Mouse (Mus musculus) kidney, embryonic 14.5 days (tissue): ENCODE data around the gene Ntf5. TPM values are rescaled to one million over a fixed set of nuclear protein-coding genes. Genes with fewer than 3 reads are reported as not detected.

ENCODE experiments used
- ATAC-seq: fragments of 200-750 bp; cut with Nextera tagmentation; 2 replicates; pipeline ENCODE4 v1.8.0; 2017; ENCODE audit warnings: moderate number of reproducible peaks, mild to moderate bottlenecking, moderate TSS enrichment, moderate library complexity; ENCODE audit not compliant: low FRiP score, low TSS enrichment
- H3K27ac ChIP-seq: fragments of 300-500 bp; sonication (generic); 2 replicates; pipeline ENCODE4 v1.5.1; 2014; ENCODE audit warnings: low read depth, mild to moderate bottlenecking, low read length, moderate library complexity, mixed read lengths
- H3K27me3 ChIP-seq: fragments of 300-500 bp; sonication (generic); 2 replicates; pipeline ENCODE4 v1.6.1; 2014; ENCODE audit warnings: mild to moderate bottlenecking, low read length; ENCODE audit not compliant: control insufficient read depth, insufficient read depth
- H3K36me3 ChIP-seq: fragments of 300-500 bp; sonication (generic); 2 replicates; pipeline ENCODE4 v1.6.1; 2014; ENCODE audit warnings: low read length, mixed read lengths; ENCODE audit not compliant: control insufficient read depth, insufficient read depth
- H3K4me1 ChIP-seq: fragments of 300-500 bp; sonication (generic); 2 replicates; pipeline ENCODE4 v1.6.1; 2014; ENCODE audit warnings: low read length, mixed read lengths; ENCODE audit not compliant: control insufficient read depth, insufficient read depth
- H3K4me2 ChIP-seq: fragments of 300-500 bp; sonication (generic); replicated peaks from 2 replicates; pipeline ENCODE4 v1.6.1; 2014; ENCODE audit warnings: low read depth, mild to moderate bottlenecking, low read length
- H3K4me3 ChIP-seq: fragments of 300-500 bp; sonication (generic); 2 replicates; pipeline ENCODE4 v1.5.1; 2014; ENCODE audit warnings: mild to moderate bottlenecking, low read length
- H3K9ac ChIP-seq: fragments of 300-500 bp; sonication (generic); 2 replicates; pipeline ENCODE4 v1.6.1; 2014; ENCODE audit warnings: low read depth, mild to moderate bottlenecking, low read length, moderate library complexity
- H3K9me3 ChIP-seq: fragments of 300-500 bp; sonication (generic); 2 replicates; pipeline ENCODE4 v1.6.1; 2016; ENCODE audit warnings: low read length; ENCODE audit not compliant: control insufficient read depth
- WGBS: fragments of 180-500 bp; shearing (Covaris S2); extraction: QIAGEN DNeasy Blood & Tissue Kit; methylation state at CpG from one replicate; pipeline ENCODE4 v1.1.7; 2014; 5-methylcytosine and 5-hydroxymethylcytosine counted together
- polyA plus RNA-seq: library from polyadenylated mRNA; unstranded; fragments of >200 nt; fragmentation: Nextera tagmentation; extraction: Ambion mirVana; gene quantifications from 2 replicates; pipeline ENCODE4 v1.2.1, GENCODE M21; 2014

The Ntf5 gene
- polyA plus RNA-seq, result 1.3 and 1.4 TPM in 2 replicates

DNA sequence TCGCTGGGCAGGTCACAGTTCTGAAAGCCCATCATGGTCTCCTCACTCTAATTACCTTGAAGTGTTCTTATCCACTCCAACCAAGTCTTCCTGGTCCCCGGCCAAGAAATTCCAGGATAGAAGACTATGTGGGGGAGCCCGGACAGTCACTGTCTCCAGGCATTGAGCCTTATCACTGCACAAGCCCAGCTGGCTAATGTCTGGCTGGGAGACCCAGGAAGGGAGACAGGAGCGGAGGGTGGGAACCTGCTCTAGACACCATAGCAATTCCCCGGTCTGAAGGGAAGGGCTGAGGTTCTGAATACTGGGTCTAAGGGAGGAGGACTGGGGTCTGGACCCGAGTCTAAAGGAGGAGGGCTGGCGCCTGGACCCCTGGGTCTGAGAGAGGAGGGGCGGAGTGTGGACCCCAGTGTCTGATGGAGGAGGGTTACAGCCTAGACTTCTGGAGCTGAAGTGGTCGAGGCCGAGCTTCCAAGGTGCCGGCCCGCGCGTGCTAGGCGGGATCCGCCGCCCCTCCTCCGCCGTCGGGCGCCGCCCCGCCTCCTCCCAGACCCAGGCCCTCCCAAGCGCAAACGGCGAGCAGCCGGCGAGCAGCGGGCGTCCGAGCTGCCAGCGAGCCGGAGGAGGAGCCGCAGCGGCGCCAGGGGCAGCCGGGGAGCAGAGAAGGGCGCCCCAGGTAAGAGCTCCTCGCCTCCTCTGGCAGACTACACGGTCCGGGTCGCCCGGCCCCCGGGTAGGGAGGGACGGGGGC lies at the start of gene Ntf5:
Gene Ntf5 (plus strand): TSS at position 583 of the 751 bp plus-strand sequence.
- peak; percentile 47 for ATAC-seq
- Histone ChIP-seq H3K36me3 (no peaks in the 10 kb centered on the region), H3K27ac (no peak within 1 kb of the TSS; the same call in 1 of the 2 replicates), H3K4me2 (peak within 1 kb of the TSS; percentile 93), H3K4me1 (peaks cover 21% of the 10 kb centered on the region), H3K27me3 (peaks cover 86% of the 10 kb centered on the region), H3K4me3 (peak within 1 kb of the TSS; percentile 55), H3K9me3 (no peaks in the 10 kb centered on the region), H3K9ac (peak within 1 kb of the TSS; percentile 58)
- 2% methylated on average over 44 of the region's 45 CpGs for WGBS

DNA sequence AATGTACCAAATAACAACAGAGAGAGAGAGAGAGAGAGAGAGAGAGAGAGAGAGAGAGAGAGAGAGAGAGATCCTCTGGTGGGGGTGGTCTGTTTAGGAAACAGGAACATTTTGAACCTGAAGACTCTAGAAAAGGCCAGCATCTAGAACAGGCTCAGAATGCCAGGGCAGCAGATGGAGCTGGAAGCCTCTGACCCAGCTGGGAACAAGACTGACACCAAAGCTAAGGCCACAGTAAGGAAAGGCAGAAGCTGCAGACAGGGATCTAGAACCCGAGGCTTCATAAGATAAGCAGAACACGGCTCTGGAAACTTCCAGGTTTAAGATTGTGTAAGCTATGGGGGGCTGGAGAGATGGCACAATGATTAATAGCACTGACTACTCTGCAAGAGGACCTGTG lies 49.5 kb upstream of the Ntf5 start:
- no peaks in the 10 kb centered on the region for H3K9me3 ChIP-seq
- H3K27ac ChIP-seq, result no peak overlapping the region
- H3K27me3 ChIP-seq, result peaks cover 68% of the 10 kb centered on the region
- no peak for ATAC-seq
- 88% methylated on average over 2 of the region's 2 CpGs for WGBS
- no peak overlapping the region for H3K4me3 ChIP-seq
- no peaks in the 10 kb centered on the region for H3K36me3 ChIP-seq
- H3K4me2 ChIP-seq, result no peak overlapping the region
- no peak overlapping the region for H3K9ac ChIP-seq
- H3K4me1 ChIP-seq, result peaks cover 17% of the 10 kb centered on the region; the same call in 1 of the 2 replicates

DNA sequence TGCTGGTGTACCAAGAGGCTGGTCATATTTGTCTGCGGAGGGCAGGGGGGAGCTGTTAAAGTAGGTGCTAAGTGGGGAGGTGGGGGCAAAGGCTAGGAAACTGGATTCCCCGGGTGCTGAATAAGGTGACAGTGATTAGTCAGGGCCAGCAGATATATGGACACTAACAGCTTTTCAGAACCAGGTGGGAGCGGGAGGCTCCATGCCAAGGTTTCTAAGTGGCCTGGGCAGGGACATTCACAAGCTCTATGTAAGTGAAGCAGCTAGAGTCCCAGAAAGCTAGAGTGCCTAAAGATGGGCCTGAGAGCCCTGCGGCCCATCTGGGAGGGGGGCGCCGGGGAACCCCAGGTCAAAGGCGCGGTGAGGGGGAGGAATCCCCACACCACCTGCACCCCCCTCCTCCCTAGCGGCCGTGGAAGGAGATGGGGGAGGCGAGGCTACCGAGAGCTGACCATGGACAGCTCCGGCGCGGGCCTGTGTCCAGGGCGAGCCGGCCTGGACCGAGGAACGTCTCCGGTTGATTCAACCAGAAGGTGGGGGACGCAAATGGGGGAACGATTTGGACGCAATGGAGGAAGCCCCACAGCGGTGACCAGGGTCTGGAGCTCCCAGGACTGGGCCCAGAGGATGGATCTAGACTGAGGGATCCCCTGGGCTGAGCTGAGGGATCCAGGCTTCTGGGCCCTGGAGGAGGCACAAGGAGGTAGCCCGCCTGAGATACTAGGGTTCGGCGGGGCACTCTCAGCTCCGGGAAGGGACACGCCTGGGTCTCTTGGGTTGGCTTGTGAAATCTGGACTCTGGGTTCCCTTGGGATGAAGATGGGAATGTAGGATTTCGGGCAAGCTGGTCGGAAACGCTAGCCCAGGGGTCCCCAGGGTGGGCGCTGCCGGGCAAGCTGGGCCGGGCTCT lies 47.5 kb upstream of the Ntf5 start:
- WGBS, result 4% methylated on average over 31 of the region's 35 CpGs
- Histone ChIP-seq H3K4me2 (peak overlapping the region; percentile 100), H3K27me3 (peaks cover 69% of the 10 kb centered on the region), H3K36me3 (no peaks in the 10 kb centered on the region), H3K9me3 (no peaks in the 10 kb centered on the region), H3K9ac (peak overlapping the region; percentile 43), H3K4me3 (peak overlapping the region; percentile 56), H3K27ac (no peak overlapping the region), H3K4me1 (peaks cover 28% of the 10 kb centered on the region)
- no peak for ATAC-seq

DNA sequence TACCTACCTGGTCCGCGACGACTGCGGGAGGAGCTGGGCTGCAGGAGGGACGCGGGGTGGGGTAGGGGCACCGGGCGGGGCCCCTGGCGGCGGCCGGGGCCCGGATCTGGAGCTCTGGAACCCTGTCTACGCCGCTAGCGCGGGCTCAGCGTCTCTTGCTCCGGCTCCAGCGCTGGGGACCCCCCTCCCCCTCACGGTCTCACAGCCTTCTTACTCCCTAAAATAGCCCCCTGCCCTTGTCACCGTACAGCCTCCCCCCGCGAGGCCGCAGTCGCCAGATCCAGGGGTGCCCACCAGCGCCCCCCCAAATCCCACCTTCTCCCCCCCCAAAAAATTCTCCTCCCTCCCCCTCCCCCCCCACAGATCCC lies 46.9 kb upstream of the Ntf5 start, which contains the start of gene Ppfia3:
Gene Ppfia3 (minus strand): TSS at position 368 of the 368 bp plus-strand sequence.
- 0% methylated on average over 7 of the region's 26 CpGs for WGBS
- Histone ChIP-seq H3K27ac (no peak within 1 kb of the TSS), H3K27me3 (peaks cover 66% of the 10 kb centered on the region), H3K4me1 (peaks cover 28% of the 10 kb centered on the region), H3K9me3 (no peaks in the 10 kb centered on the region), H3K36me3 (no peaks in the 10 kb centered on the region), H3K4me2 (peak within 1 kb of the TSS; percentile 100), H3K4me3 (peak within 1 kb of the TSS; percentile 56), H3K9ac (peak within 1 kb of the TSS; percentile 54)
- ATAC-seq, result peak; percentile 11

DNA sequence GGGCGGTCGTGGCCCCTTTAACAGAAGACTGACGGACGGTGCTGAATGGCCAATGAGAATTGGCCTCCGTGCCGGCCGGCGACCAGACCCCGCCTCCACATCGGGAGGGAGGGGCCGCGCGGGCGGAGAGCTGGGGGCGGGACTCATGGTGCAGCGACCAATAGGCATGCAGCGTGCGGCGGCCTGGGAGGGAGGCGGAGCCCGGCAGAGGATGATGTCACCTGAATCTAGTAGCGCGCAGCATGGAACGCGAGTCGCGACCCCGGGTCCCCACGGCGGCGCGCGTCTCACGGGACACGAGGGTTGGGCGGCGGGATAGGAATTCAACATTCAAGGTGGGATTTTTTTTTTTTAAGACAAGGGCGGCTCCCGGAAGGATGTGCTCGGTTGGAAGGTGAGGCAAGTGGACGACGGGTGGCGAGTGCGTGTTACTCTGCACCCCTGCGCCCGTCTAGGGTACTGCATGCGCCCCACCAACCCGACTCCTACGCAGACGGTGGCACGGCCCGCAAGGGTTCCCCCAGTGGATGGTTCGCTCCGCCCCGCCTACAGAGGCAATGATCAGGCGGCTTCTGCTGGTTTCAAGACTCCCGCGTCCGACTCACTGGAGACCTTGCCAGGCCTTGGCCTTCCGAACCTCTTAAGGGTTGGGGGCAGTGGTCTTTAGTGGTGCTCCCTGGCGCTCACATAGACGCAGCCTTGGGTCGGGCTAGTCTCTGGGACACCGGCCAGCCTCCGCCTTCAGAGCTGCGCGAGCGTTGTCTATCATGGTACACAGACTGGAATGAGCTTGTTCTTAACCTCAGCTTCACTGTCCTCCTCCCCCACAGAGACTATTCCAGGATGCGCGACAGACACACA lies 46.2 kb upstream of the Ntf5 start:
- no peak overlapping the region for H3K27ac ChIP-seq
- peak overlapping the region; percentile 54 for H3K9ac ChIP-seq
- H3K4me1 ChIP-seq, result peaks cover 24% of the 10 kb centered on the region
- WGBS, result under 1% methylated on average over 68 of the region's 70 CpGs
- ATAC-seq, result peak; percentile 85
- no peaks in the 10 kb centered on the region for H3K9me3 ChIP-seq
- peak overlapping the region; percentile 100 for H3K4me2 ChIP-seq
- peaks cover 60% of the 10 kb centered on the region for H3K27me3 ChIP-seq
- peaks cover 3% of the 10 kb centered on the region; the same call in 1 of the 2 replicates for H3K36me3 ChIP-seq
- peak overlapping the region; percentile 56 for H3K4me3 ChIP-seq

DNA sequence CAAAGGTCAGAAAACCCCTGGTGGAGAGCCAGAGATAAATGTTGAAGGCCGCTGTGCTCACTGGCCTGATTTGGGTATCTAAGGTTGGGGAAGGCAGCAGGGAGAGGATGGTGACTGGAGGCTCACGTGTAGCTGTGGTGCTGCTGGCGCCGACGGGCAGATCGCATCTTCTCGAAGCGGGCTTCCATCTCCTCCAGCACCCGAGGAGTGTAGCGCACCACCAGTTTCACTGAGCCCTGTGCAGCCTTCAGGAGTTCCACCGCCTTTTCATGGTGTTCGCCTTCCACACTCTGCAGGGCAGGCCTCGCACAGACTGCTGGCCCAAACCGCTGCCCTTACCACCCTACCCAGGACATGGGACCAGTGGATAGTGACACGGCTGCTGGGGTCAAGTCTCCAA lies 45.3 kb upstream of the Ntf5 start:
- Histone ChIP-seq H3K9ac (no peak overlapping the region), H3K4me1 (peaks cover 24% of the 10 kb centered on the region), H3K4me3 (no peak overlapping the region), H3K36me3 (peaks cover 11% of the 10 kb centered on the region; the same call in 1 of the 2 replicates), H3K27me3 (peaks cover 51% of the 10 kb centered on the region), H3K4me2 (no peak overlapping the region), H3K9me3 (no peaks in the 10 kb centered on the region), H3K27ac (no peak overlapping the region)
- 77% methylated on average over 15 of the region's 15 CpGs for whole genome bisulfite sequencing
- ATAC-seq, result no peak

DNA sequence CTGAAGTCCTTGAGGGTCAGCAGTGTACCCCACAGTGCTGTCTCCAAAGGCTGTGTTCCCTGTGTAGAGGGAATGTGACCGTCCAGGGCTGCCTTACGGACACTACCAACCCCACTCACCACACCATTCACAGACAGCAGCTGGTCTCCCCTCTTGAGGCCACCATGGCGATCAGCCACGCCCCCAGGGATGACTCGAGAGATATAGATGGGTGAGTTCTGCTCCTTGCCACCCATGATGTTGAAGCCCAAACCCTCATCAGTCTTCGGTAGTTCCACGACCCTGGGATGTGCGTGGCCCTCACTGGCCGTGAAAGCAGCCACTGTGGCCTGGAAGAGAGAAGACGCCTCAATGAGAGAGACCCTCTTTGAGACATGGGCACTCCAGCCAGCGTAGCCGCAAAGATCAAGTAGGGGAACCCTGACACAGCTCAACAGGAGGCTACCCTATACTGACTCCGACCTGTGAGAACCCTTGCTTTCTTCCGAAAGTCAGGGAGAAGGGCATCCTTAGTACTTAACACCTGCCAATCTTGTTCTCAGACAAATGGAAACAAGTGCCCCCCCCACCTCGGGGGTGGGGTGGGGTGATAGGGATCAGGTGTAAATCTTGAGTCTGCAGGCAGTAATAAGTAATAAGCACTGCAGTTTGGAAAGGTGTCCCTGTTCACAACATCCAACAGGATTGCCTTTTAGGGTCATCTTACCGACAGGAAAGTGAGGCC lies 44.3 kb upstream of the Ntf5 start:
- H3K4me1 ChIP-seq, result peaks cover 24% of the 10 kb centered on the region
- no peak overlapping the region for H3K27ac ChIP-seq
- peaks cover 42% of the 10 kb centered on the region for H3K27me3 ChIP-seq
- H3K9ac ChIP-seq, result no peak overlapping the region
- 73% methylated on average over 16 of the region's 16 CpGs for WGBS
- no peaks in the 10 kb centered on the region for H3K9me3 ChIP-seq
- ATAC-seq, result no peak
- peaks cover 20% of the 10 kb centered on the region; the same call in 1 of the 2 replicates for H3K36me3 ChIP-seq
- H3K4me2 ChIP-seq, result no peak overlapping the region
- peak overlapping the region; percentile 46; the same call in 1 of the 2 replicates for H3K4me3 ChIP-seq
